Mouse (Mus musculus) cerebellum, adult 11 months (tissue): ENCODE results near the gene Hist1h3c.

Experiments used
- DNase-seq: peaks from one replicate; pipeline ENCODE4 v3.0.0; 2022

Gene Hist1h3c

GRCm38 (mm10) chr13:23702220-23702619 lies 43.2 kb downstream of the Hist1h3c start:
- DNase-seq = no peak

DNA sequence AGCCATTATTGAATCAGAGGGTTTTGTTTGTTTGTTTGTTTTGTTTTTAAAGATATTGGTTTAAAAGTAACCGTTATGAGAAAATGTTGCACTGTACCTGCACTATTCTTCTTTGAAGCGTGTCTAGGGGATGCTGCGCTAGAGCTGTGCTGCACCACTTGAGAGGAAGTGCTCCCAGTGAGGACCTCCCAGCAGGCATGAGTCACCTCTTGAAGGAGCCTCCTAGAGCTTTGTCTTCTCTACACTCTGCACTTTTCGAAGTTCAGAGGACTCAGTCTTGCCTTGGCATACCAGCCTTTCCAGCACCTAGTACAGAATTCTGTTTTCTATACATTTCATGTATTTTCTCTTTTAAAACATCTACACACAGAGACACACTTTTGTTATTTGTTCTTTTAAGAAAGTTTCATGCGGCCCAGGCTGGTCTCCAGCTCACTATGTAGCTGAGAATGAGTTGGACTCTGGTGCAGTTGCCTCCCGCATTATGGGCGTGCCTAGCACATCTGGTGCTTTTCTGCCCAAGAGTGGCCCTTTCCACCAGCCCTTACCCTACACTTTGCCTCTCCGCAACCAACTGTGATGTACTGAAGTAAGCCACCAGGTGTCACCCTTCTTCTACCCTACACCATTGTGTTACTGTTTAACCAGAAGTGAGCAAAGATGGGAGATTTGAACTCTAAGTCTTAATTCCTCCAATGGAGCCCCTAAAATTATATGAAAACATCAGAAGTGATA lies 44.4 kb downstream of the Hist1h3c start:
- peak; percentile 41 for DNase-seq

- no peak for DNase-seq
Measured at GRCm38 (mm10) chr13:23699767-23700166, 45.6 kb downstream of the Hist1h3c start.

- DNase-seq = no peak
Measured at GRCm38 (mm10) chr13:23698996-23699395, 46.4 kb downstream of the Hist1h3c start.

- DNase-seq = peak; percentile 98
Measured at GRCm38 (mm10) chr13:23698300-23698693, 47.1 kb downstream of the Hist1h3c start, which contains the start of gene Hist1h4c. Hist1h4c (minus strand) TSS chr13:23698454.

GRCm38 (mm10) chr13:23697491-23698299 lies 47.7 kb downstream of the Hist1h3c start:
- no peak for DNase-seq

GRCm38 (mm10) chr13:23696061-23696474 lies 49.3 kb downstream of the Hist1h3c start:
- DNase-seq = no peak

- DNase-seq = no peak
Measured at GRCm38 (mm10) chr13:23695514-23695913, 49.9 kb downstream of the Hist1h3c start, which contains the start of gene Hist1h1t. Hist1h1t (plus strand) TSS chr13:23695814.
